Mouse (Mus musculus) adrenal gland, postnatal 14 days (tissue): Measurements from ENCODE around the gene Astn1. TPM values are rescaled to one million over a fixed set of nuclear protein-coding genes. Genes with fewer than 3 reads are reported as not detected.

Experiments
- DNase-seq: peaks from one replicate; pipeline ENCODE4 v3.0.0; 2021; ENCODE audit warnings: mixed read lengths
- total RNA-seq: library from RNA; stranded (reverse); gene quantifications from 2 replicates; pipeline ENCODE4 v1.2.3, GENCODE M21; 2021

Astn1 gene
- total RNA-seq, 1 experiment from 2014 or later: 5.6 TPM

DNA sequence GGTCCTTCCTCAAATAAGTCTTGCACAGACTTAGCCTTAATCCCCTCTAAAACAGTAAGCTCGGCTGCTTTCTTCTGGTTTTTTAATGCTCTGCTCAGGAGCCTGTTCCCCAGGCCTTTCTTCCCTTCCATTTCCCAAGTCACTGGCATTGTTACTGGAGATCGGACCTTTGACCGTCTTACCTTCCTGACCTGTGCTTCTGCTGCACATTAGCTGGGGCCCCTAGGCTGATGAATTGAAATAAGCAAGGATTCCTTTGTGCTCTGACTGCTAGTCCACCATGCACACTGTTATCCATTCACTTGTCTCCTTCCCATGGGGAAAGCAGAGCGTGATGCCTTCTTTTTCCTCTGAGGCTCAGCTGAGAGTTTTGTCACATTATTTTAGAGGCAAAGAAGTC, 255.9 kb downstream of the Astn1 start:
- DNase-seq: no peak

DNA sequence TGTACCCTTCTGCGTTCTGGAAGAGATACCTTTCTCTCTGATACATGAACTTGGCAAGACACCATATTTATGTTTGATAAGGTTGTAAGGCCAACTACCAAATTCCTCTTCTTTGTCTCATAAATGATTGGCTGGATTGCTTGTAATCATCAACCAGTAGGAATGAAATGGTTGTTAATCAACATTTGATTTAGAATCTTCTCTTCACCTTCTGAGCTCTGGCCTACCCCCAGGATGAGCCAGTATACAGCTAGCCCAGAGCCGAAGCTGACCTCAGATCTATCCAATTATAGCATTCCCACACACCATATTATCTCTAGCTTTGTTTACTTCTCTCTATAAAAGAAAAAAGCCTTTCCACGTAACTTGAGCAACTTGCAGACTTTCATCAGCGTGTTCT, 270.9 kb downstream of the Astn1 start:
- no peak for DNase-seq

DNA sequence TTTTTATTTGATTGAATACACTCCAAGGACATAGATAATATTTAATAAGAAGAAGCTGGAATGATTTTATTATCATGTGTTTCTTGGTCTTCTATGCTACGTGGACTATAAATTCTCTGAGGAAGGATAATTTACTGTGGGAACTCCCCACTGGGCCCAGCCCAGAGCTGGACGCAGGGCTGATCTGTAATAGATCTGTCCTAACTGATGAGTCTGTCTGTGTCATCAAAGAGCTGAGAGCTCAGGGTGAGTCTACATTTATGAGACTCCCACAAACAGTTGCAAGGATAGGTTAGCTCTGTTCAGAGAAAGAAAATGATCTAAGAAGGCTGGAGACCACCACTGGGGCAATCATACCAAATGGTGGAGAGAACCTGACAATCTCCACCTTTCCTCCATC, 271.4 kb downstream of the Astn1 start:
- DNase-seq: no peak

DNA sequence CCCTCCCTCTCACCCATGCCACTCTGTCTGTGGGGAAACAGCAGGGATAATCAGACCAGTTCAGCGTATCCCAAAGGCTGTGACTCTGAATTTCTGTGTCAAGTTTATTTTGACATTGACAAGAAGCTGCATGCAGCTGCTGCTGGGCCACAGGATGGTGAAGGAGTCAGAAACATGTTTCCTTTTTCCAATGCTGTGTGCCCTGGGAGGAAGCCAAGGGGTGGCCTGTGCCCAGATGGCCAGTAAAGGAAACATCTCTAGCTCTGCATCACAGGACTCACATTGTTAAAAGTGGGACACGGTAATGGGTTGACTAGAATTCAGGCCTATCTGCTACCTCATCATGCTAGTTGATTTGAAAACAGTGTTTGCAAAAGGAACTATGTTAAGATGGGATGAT, 279.2 kb downstream of the Astn1 start:
- no peak for DNase-seq

DNA sequence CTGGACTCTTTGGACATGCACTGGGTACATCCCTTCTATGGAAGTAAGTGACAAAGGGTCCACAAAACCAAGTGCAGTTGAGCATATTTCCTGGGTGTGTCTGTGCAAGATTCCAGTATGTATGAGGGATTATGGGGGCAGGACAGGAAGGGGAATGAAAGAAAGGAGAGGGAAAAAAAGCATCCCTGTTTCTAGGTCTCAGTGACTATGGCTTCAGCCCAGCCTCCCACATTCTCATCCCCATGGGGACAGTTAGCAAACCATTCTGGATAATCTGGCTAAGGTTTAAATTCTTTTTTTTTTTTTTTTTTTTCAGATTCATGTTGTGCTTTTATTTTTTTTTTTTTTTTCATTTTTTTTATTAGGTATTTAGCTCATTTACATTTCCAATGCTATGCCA, 280.2 kb downstream of the Astn1 start:
- DNase-seq: no peak

DNA sequence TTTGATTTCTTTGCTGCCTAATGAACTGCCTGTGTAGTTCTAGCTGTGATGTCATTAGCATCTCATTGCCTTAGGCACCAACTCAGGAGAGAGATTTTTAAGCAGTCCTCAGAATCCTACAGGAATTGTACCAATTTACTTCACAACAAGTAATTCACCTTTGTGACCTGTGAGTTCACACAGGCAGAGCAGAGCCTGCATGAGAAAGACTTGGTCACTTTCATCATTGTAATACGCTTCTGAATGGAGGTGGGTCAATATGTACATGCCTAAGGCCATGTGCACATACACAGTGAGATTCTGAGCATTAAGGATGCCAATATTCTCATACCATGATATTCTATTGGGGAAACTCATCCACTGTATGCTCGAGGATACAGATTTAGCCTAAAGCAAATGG, 290.7 kb downstream of the Astn1 start:
- DNase-seq: no peak

DNA sequence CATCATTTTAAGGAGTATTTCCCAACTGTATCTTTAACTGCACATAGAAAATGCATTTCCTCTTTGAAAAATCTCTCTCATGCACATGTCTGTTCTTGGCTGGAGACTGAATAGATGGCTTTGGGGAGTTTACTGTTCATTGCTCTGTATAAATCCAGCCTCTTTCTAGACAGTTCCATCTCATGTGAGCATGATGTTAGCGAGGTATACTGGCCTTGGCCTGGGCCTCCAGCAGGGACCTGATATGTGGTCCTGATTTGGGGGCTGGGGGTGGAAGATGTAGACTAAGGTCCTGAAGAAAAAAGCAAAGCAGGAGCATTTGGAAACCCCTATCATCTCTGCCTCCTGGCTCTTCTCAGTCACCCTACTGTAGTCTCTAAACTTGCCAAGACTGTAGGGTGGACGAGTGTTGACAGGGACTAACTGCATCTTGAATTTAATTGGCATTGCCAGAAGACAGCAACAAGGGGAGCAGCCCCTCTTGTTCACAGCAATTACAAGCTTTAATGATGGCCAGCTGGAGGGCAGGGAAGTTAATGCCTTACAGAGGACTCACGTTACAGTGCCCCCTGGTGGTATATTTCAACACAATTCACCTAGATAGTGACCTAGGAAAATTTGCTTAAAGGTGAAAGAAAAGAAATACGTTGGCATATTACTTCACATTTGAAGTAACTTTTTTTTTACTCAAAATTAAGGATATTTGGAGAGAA, 291.9 kb downstream of the Astn1 start:
- DNase-seq: peak; percentile 51

DNA sequence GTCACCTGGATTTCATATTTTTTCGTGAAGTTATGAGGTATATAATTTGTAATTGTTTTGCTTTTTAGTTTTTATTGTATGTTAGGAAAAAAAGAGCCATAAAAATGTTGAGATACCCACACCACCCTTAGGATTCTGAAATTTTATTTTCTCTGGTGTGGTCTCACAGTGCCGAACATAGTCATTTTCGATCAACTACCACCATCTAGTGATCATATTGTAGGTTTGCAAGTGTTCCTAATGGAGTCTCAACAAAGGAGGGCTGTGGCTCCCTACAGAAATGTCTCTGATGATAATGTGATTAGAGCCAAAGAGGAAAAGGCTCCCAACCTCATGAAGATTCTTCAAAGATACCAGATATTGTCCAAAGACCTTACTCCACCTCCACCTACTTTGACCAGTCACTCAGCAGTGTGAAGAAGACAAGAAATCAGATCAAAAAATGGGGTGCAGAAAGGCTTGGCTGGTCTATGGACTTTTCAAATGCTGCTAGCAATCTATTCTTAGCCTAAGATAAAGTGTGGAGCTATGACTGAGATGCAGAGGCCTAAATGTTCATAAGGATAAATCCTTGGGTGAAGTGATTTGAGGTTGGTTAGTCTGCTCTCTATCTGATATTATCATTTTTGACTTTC, 292.6 kb downstream of the Astn1 start:
- DNase-seq: no peak

DNA sequence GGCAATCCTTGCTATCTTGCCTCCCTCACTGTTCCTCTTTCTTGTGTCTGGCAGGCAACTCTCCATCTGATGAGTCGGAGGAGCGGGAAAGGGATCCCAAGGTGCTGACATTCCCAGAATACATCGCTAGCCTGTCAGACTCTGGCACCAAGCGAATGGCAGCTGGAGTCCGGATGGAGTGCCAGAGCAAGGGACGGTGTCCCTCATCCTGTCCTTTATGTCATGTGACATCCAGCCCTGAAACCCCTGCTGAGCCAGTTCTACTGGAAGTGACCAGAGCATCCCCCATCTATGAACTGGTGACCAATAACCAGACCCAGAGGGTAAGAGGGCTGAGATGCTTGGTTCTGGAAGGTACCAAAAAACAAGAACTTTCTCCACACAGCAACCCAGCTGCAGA, 294.9 kb downstream of the Astn1 start:
- DNase-seq: no peak

DNA sequence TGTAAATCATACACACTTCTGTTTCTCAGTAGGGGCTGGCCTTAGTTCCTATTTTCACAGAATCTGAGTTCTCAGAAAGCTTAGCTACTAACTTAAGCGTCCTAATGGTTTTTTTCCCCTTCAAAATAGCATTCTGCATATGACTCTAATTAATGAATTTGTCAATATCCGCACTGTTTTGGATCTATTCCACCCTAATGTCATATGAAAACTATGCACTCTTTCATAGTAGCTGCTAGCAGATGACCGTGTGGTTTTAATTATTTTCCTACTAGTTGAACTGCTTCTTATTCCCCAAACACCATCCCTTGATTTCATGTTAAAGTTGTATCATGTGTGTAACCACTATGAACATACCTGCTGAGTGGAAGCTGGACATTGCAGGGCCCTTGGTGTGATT, 303.9 kb downstream of the Astn1 start:
- DNase-seq: no peak

DNA sequence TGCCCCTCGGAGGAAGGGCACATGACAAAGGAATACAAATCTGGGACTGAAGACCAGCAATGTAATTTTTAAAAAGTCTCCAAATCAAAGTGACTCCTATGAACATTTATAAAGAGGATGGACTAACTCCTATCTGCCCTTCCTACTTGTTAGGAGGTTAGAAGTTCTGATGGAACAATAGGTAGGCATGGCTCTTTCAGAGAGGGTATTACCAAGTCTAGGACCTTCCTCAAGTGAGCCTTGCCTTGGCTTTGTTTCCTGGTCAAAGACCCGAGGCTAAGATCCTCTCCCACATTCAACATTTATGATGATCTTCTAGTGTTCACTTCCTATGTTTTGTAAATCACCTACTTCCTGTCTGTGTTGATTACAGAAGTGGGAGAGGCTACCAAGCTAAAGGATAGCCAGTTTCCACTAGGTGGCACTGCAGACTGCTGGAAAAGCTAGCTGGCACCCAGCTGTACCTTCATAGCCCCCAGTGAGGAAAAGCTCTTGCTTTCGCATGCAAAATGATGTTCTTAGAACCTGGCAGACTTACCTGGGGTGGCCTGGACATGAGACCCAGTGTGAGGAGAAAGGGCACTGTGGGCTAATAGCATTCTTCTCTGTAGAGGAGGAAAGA, 308.0 kb downstream of the Astn1 start:
- DNase-seq: peak; percentile 77

DNA sequence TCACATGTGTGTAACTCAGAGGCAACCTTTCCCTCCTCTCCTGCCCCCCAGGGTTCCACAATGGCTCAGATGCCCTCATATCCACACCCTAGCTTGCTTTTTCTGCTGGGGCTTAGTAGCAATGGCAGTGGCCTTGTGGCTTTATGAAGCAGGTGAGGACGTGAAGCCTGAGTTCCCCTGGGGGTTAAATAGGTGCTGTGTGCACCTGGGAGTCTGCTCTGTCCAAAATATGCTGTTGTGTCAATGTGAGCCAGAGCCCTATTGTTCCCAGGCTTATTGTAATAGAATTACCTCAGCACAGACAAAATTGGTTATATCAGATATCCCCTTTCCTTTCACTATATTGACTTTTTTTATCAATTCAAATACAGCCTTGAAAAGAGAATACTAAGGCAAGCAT, 325.7 kb downstream of the Astn1 start:
- no peak for DNase-seq

DNA sequence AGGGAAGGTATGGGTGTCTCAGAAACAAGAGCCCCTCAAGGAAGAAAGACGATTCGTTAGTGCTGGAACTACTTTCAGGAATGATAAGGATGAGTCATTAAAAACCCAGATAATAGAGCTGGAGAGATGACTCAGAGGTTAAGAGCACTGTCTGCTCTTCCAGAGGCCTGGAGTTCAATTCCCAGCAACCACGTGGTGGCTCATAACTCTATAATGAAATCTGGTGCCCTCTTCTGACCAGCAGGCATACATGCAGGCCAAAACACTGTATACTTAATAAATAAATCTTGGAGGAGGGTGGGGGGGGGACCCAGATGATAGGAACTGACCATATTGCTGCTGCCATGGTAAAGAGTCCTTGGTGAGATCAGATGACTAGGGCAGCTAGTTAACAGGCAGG, 335.4 kb downstream of the Astn1 start:
- no peak for DNase-seq

DNA sequence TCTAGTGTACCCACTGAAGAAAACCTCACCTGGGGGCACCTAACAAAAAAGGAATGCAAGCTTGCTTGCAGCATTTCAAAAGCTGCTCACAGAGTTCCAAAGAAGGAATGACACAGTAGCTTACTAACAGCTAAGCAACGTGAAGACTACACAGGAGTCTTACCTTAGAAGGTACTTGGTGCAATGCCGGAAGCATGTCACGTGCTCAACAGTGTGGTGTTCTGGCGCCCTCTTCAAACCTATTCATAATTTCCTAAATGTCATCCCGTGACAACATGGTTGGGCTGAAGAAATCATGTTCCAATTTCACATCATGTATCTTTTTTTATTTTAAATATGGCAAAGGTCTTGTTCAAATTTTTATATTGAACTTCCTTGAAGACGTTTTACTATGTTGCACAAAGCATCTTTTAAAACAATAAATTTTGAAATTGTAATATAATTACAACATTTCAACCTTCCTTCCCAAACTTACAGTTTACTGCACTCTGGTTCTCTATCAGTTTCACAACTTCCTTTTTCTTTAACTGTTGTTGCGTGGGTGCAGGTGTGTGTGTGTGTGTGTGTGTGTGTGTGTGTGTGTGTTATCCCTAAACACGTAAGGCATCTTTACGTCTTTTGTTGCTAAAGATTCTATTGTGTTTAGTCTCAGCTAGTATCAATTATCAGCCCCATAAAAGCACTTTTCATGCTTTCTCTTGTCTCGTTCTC, 335.9 kb downstream of the Astn1 start:
- no peak for DNase-seq

DNA sequence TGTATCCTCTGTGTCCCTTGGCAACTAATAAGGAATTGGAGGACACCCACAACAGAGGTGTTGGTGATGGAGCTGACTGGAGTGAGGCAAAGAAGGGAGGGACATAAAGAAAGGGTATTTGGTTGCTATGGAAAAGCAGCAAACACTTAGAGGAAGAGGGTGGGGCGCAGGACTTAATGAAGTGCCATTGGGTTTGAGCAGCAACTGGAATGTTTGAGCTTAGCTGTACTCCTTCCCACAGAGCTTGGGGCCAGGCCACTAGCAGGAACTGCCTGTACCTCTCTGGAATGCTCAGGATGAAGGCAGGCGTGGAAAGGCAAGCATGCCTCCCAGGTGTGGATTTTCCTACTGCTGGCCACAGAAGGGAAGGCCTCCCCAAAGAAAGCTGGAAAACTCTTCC, 337.2 kb downstream of the Astn1 start:
- DNase-seq: no peak

DNA sequence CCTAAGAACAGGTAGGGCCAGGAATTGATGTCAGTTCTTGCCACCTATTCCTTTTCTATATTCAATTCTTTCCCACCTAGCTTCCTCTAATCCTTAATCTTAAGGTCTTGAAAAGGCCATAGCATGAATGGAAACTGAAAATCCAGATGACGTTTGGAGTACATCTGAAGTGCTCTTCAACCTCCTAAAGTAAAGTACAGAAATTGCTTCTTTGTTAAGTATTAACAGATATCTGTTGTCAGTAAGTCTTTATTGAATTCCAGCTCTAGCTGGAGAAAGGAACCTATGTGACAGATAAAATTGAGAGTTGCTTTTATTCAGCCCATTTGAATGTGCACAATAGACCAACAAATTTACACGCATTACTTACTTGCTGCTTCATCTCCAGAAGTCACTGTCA, 338.1 kb downstream of the Astn1 start:
- DNase-seq: no peak

DNA sequence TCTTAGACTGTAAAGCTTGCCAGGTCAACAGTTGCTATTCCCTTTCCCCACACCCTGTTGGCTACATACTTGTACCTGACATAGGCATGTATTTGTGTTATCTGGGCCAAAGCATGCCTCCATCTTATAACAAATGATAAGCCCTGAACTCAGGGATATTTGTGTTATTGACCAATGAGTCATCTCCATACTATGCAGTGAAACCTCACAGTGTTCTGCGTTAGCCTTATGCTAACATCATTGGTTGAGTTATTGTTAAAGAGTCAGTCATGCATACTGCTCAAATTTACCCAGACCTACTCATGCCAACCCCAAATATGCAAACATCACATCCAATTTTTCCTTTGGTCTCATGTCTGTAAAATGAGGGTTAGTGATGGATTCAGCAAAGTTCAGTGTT, 339.3 kb downstream of the Astn1 start:
- no peak for DNase-seq

DNA sequence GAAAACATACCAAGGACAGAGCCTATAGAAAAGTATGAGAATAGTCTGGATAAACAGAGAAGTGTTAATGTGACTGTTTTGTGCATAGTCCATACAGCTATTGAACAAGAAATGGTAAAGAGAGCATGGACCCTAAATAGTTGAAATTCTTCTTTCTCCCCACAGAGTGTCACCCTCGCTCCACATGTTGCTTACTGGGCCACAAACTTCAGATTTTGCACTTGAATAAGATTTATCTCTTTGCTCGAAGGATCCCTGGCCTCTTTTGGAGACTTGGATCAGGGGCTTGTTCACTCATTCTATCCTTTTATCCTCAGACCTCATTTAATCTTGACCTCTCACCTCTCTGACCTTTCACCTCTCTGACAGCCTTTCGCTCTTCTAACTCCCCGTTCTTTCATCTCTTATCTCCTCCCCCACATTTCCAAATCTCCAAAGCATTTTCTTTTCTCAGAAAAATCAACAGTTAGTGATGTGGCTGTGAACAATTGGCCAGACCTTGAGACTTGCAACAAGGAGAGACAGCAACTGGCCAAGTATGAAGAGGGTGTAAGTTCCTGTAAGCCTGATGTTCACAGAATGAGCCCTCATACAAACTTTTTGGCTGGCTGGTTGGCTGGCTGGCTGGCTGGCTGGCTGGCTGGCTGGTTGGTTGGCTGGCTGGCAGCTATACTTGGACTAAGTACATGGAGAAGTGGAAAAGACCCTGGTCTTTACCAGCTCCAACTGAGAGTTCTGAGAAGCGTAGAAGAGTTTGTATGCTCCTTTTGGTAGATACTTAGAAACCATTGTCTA, 351.4 kb downstream of the Astn1 start:
- peak; percentile 37 for DNase-seq

DNA sequence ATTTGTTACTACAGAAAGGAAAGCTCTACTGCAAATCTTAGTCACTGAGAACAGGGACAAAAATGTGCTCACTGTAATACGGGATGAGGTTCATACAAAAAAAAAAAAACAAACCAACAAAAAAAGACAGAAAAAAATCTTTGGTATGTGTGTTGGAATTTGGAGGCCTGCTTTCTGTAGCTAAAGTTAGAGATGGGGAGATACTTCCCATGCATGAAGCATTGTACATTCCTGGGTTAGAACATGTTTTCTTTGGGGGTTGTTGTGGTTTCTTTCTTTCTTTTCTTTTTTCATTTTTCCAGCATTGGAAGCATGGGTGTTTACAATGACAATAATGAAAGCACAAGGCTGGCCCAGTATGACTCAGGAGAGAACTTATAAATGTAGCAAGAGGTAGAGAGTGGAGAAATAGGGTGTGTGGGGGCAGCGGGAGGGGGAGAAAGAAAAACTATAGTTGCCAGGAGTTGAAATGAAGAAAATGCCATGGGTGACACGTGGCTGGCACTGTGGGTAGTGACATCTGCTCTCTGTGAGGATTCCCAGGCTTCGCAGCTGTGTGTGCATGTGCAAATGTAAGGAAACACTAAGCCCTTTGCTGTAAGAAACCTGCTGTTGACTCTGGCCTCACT, 370.9 kb downstream of the Astn1 start:
- no peak for DNase-seq

DNA sequence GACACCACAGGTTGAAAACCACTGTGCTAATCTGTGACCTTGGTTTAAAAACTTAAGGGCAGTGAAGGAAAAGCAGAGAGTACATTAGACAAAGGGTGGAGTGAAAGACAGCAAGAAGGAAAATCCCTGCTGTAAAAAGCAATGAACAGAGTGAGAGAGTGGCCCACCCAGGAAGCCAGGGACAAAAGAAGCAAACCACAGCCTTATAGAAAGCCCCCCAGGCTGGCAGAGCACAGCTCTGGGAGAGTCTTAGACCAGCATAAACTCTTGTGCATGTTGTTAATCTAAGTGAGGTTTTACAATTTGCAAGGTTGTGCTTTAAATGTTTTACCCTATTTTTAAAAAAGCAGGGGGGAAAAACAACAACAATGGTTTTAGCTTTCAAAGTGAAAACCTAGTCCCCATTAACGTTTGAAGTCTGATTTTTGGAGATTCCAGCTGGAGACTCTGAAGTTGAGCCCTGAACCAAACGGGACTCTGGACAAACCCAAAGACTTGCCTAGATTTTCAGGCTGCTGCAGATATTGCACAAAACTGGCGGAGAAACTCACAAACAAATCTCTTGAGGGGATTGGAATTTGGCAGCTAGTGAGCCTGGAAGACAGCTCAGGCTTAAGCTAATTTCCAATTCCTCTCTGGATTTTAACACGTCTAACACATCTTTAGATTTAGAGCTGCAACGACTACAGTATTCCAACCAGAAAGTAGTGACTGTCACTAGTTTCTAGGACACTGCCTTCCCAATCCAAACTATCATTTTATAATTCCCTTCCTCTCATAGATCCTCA, 377.3 kb downstream of the Astn1 start:
- peak; percentile 28 for DNase-seq

DNA sequence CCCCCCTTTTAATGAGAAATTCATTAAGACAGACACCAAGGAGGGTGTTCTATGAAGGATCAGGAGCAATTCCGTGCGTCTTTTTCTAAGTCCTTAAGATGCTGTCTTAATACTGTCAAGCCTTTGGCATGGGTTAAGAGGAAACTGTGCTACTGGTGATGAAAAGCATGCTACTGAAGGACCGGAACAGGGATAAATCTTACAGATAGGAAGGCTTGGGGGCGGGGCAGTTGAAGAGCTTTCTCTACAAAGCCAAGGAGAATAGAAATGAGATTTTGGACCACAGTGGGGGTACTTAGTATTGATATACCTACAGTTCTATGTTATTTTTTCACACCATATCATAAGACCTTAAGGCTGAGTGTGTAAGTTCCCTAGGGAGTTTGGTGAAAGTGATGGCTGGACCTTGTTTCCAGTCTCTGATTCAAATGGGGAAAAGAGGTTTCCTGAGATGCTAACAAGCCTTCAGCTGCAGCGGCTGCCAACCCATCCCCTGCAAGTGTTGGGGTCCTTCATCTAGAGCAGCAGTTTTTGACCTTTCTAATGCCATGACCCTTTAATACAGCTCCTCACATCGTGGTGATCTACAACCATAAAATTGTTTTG, 378.2 kb downstream of the Astn1 start:
- DNase-seq: peak; percentile 21
